Mouse (Mus musculus) midbrain, embryonic 14.5 days (tissue): Measurements from ENCODE around the gene Tyrobp. TPM values are rescaled to one million over a fixed set of nuclear protein-coding genes. Genes with fewer than 3 reads are reported as not detected.

ENCODE experiments used
- ATAC-seq: fragments of 200-750 bp; cut with Nextera tagmentation; 2 replicates; pipeline ENCODE4 v1.8.0; 2017; ENCODE audit warnings: moderate number of reproducible peaks, moderate library complexity; ENCODE audit not compliant: low FRiP score, low TSS enrichment
- DNase-seq: peaks from one replicate; pipeline ENCODE4 v3.0.0-alpha.2; 2015
- H3K27ac ChIP-seq: fragments of 300-500 bp; sonication (generic); replicated peaks from 2 replicates; pipeline ENCODE4 v1.5.1; 2014; ENCODE audit warnings: mild to moderate bottlenecking, low read depth, low read length, moderate library complexity
- H3K27me3 ChIP-seq: fragments of 300-500 bp; sonication (generic); 2 replicates; pipeline ENCODE4 v1.6.1; 2014; ENCODE audit warnings: low read length, control low read depth, mixed read lengths; ENCODE audit not compliant: control insufficient read depth, insufficient read depth
- H3K36me3 ChIP-seq: fragments of 300-500 bp; sonication (generic); 2 replicates; pipeline ENCODE4 v1.6.1; 2014; ENCODE audit warnings: low read length, control low read depth; ENCODE audit not compliant: control insufficient read depth, insufficient read depth
- H3K4me1 ChIP-seq: fragments of 300-500 bp; sonication (generic); 2 replicates; pipeline ENCODE4 v1.6.1; 2014; ENCODE audit warnings: mild to moderate bottlenecking, antibody characterized with exemption, low read length, control low read depth; ENCODE audit not compliant: control insufficient read depth, insufficient read depth
- H3K4me2 ChIP-seq: fragments of 300-500 bp; sonication (generic); 2 replicates; pipeline ENCODE4 v1.6.1; 2014; ENCODE audit warnings: mild to moderate bottlenecking, low read length, moderate library complexity
- H3K4me3 ChIP-seq: fragments of 300-500 bp; sonication (generic); replicated peaks from 2 replicates; pipeline ENCODE4 v1.5.1; 2014; ENCODE audit warnings: low read depth, low read length
- H3K9ac ChIP-seq: fragments of 300-500 bp; sonication (generic); replicated peaks from 2 replicates; pipeline ENCODE4 v1.6.1; 2014; ENCODE audit warnings: mild to moderate bottlenecking, low read length, moderate library complexity
- H3K9me3 ChIP-seq: fragments of 300-500 bp; sonication (generic); 2 replicates; pipeline ENCODE4 v1.6.1; 2016; ENCODE audit warnings: low read length, control low read depth, mixed read lengths; ENCODE audit not compliant: control insufficient read depth
- WGBS: fragments of 180-500 bp; shearing (Covaris S2); extraction: QIAGEN DNeasy Blood & Tissue Kit; methylation state at CpG from one replicate; pipeline ENCODE4 v1.1.7; 2014; 5-methylcytosine and 5-hydroxymethylcytosine counted together
- polyA plus RNA-seq: library from polyadenylated mRNA; unstranded; fragments of >200 nt; fragmentation: Nextera tagmentation; extraction: Ambion mirVana; gene quantifications from 2 replicates; pipeline ENCODE4 v1.2.1, GENCODE M21; 2014

Tyrobp gene
- polyA plus RNA-seq, 1 experiment from 2014 or later, result 29.7 TPM

GRCm38 (mm10) chr7:30450241-30450640 lies 36.7 kb downstream of the Tyrobp start:
- H3K4me1 ChIP-seq, result peaks cover 5% of the 10 kb centered on the region; the same call in 1 of the 2 replicates
- H3K9me3 ChIP-seq, result no peaks in the 10 kb centered on the region
- H3K36me3 ChIP-seq, result no peaks in the 10 kb centered on the region
- ATAC-seq, result no peak
- no peak overlapping the region for H3K4me2 ChIP-seq
- no peak for DNase-seq
- H3K4me3 ChIP-seq, result no peak overlapping the region
- peaks cover 26% of the 10 kb centered on the region for H3K27me3 ChIP-seq
- no peak overlapping the region for H3K9ac ChIP-seq
- 82% methylated on average over 7 of the region's 7 CpGs for WGBS
- no peak overlapping the region for H3K27ac ChIP-seq

- DNase-seq (no peak), ATAC-seq (no peak)
- Histone ChIP-seq H3K4me1 (peaks cover 20% of the 10 kb centered on the region), H3K27ac (no peak overlapping the region), H3K9ac (no peak overlapping the region), H3K36me3 (no peaks in the 10 kb centered on the region), H3K4me3 (no peak overlapping the region), H3K4me2 (peak overlapping the region; percentile 31), H3K9me3 (no peaks in the 10 kb centered on the region), H3K27me3 (peaks cover 42% of the 10 kb centered on the region)
- 14% methylated on average over 25 of the region's 25 CpGs for WGBS
Measured at GRCm38 (mm10) chr7:30453327-30453726, 39.8 kb downstream of the Tyrobp start.

- Histone ChIP-seq H3K9me3 (no peaks in the 10 kb centered on the region), H3K4me3 (no peak overlapping the region), H3K27me3 (peaks cover 42% of the 10 kb centered on the region), H3K27ac (no peak overlapping the region), H3K9ac (no peak overlapping the region), H3K4me1 (peaks cover 24% of the 10 kb centered on the region), H3K4me2 (peak overlapping the region; percentile 31), H3K36me3 (no peaks in the 10 kb centered on the region)
- no peak for ATAC-seq
- WGBS, result 3% methylated on average over 25 of the region's 25 CpGs
- DNase-seq, result peak; percentile 17
Measured at GRCm38 (mm10) chr7:30453766-30454165, 40.2 kb downstream of the Tyrobp start.

GRCm38 (mm10) chr7:30454259-30454658 lies 40.7 kb downstream of the Tyrobp start:
- H3K4me2 ChIP-seq, result no peak overlapping the region
- no peak overlapping the region for H3K27ac ChIP-seq
- ATAC-seq (no peak), DNase-seq (no peak)
- no peak overlapping the region for H3K9ac ChIP-seq
- peaks cover 24% of the 10 kb centered on the region for H3K4me1 ChIP-seq
- no peaks in the 10 kb centered on the region for H3K9me3 ChIP-seq
- WGBS, result 12% methylated on average over 6 of the region's 6 CpGs
- no peaks in the 10 kb centered on the region for H3K36me3 ChIP-seq
- no peak overlapping the region for H3K4me3 ChIP-seq
- peaks cover 44% of the 10 kb centered on the region for H3K27me3 ChIP-seq

- no peak for DNase-seq
- peak overlapping the region; percentile 55 for H3K4me2 ChIP-seq
- H3K4me3 ChIP-seq, result peak overlapping the region; percentile 16
- H3K4me1 ChIP-seq, result peaks cover 24% of the 10 kb centered on the region
- under 1% methylated on average over 9 of the region's 9 CpGs for WGBS
- H3K36me3 ChIP-seq, result no peaks in the 10 kb centered on the region
- no peak for ATAC-seq
- H3K27me3 ChIP-seq, result peaks cover 56% of the 10 kb centered on the region
- H3K9ac ChIP-seq, result 0 out of 2 replicates have a peak overlapping the region, but pooled peaks have one; percentile 32
- H3K27ac ChIP-seq, result no peak overlapping the region
- H3K9me3 ChIP-seq, result no peaks in the 10 kb centered on the region
Measured at GRCm38 (mm10) chr7:30456487-30456886, 42.9 kb downstream of the Tyrobp start.

GRCm38 (mm10) chr7:30456911-30457628 lies 43.5 kb downstream of the Tyrobp start:
- Histone ChIP-seq H3K9me3 (no peaks in the 10 kb centered on the region), H3K27ac (no peak overlapping the region), H3K36me3 (no peaks in the 10 kb centered on the region), H3K4me3 (peak overlapping the region; percentile 16), H3K4me1 (peaks cover 24% of the 10 kb centered on the region), H3K9ac (peak overlapping the region; percentile 32; the same call in 1 of the 2 replicates), H3K27me3 (peaks cover 58% of the 10 kb centered on the region), H3K4me2 (peak overlapping the region; percentile 55)
- ATAC-seq, result peak; percentile 15
- peak; percentile 52 for DNase-seq
- under 1% methylated on average over 31 of the region's 31 CpGs for WGBS

- Histone ChIP-seq H3K27me3 (peaks cover 62% of the 10 kb centered on the region), H3K4me3 (peak within 1 kb of the TSS; percentile 16), H3K4me2 (peak within 1 kb of the TSS; percentile 55), H3K9ac (peak within 1 kb of the TSS; percentile 42), H3K4me1 (peaks cover 24% of the 10 kb centered on the region), H3K36me3 (no peaks in the 10 kb centered on the region), H3K27ac (no peak within 1 kb of the TSS), H3K9me3 (no peaks in the 10 kb centered on the region)
- DNase-seq (peak; percentile 80), ATAC-seq (peak; percentile 87)
- under 1% methylated on average over 16 of the region's 16 CpGs for WGBS
Measured at GRCm38 (mm10) chr7:30457629-30458330, 44.2 kb downstream of the Tyrobp start, which contains the start of the genes Kirrel2 and Nphs1. Gene Kirrel2 (minus strand): TSS chr7:30457690. Gene Nphs1 (plus strand): TSS chr7:30458315.

GRCm38 (mm10) chr7:30459484-30459883 lies 45.9 kb downstream of the Tyrobp start:
- H3K27me3 ChIP-seq, result peaks cover 59% of the 10 kb centered on the region
- ATAC-seq (no peak), DNase-seq (no peak)
- H3K36me3 ChIP-seq, result no peaks in the 10 kb centered on the region
- H3K9me3 ChIP-seq, result no peaks in the 10 kb centered on the region
- H3K27ac ChIP-seq, result no peak overlapping the region
- no peak overlapping the region for H3K9ac ChIP-seq
- peaks cover 24% of the 10 kb centered on the region for H3K4me1 ChIP-seq
- H3K4me2 ChIP-seq, result no peak overlapping the region
- 36% methylated on average over 6 of the region's 6 CpGs for WGBS
- H3K4me3 ChIP-seq, result no peak overlapping the region
